Mouse (Mus musculus) adrenal gland, postnatal 4 days (tissue): ENCODE measurements around the gene Rsrp1. TPM values are rescaled to one million over a fixed set of nuclear protein-coding genes. Genes with fewer than 3 reads are reported as not detected.
A peak's percentile ranks its signal among the peaks of the same experiment; 100 is the strongest.

ENCODE experiments used
- DNase-seq, 2 experiments: peaks; one replicate each; pipeline ENCODE4 v3.0.0; 2021 to 2022; ENCODE audit warnings: low spot score in 2 of 2, mixed read lengths in 2 of 2
- total RNA-seq, 2 experiments: library from RNA; stranded (reverse); gene quantifications; 2 replicates each; pipeline ENCODE4 v1.2.3; 2021

Gene Rsrp1
- total RNA-seq, 2 experiments from 2014 or later, result 365 to 381 TPM

- no peak for DNase-seq
Measured at GRCm38 (mm10) chr4:134921703-134922102, 1.7 kb upstream of the Rsrp1 start.

- DNase-seq, result no peak
Measured at GRCm38 (mm10) chr4:134922111-134922924, 1.1 kb upstream of the Rsrp1 start.

- peak; percentile 43 to 62 for DNase-seq
Measured at GRCm38 (mm10) chr4:134922925-134923244, 507 bp upstream of the Rsrp1 start.

- DNase-seq, result peak; percentile 18 to 65
Measured at GRCm38 (mm10) chr4:134924019-134924741, 788 bp downstream of the Rsrp1 start.

- DNase-seq, result no peak
Measured at GRCm38 (mm10) chr4:134925206-134925605, 1.8 kb downstream of the Rsrp1 start.

- no peak for DNase-seq
Measured at GRCm38 (mm10) chr4:134927815-134928463, 4.5 kb downstream of the Rsrp1 start.

- DNase-seq, result no peak
Measured at GRCm38 (mm10) chr4:134928464-134928836, 5.1 kb downstream of the Rsrp1 start.

- DNase-seq, result no peak
Measured at GRCm38 (mm10) chr4:134929536-134929935, 6.1 kb downstream of the Rsrp1 start.

- no peak for DNase-seq
Measured at GRCm38 (mm10) chr4:134930190-134930589, 6.8 kb downstream of the Rsrp1 start.

- DNase-seq, result peak; percentile 77 to 87
Measured at GRCm38 (mm10) chr4:134930684-134931481, 7.5 kb downstream of the Rsrp1 start, which contains the start of gene Syf2. Syf2 (plus strand) TSS chr4:134930898.

- no peak for DNase-seq
Measured at GRCm38 (mm10) chr4:134937240-134938176, 14.1 kb downstream of the Rsrp1 start.

GRCm38 (mm10) chr4:134939900-134940299 is 16.5 kb downstream of the Rsrp1 start:
- no peak for DNase-seq

GRCm38 (mm10) chr4:134943758-134944538 is 20.6 kb downstream of the Rsrp1 start:
- no peak for DNase-seq

- peak in 1 of 2 experiments; percentile 46 for DNase-seq
Measured at GRCm38 (mm10) chr4:134946024-134946744, 22.8 kb downstream of the Rsrp1 start.

GRCm38 (mm10) chr4:134950518-134951091 is 27.2 kb downstream of the Rsrp1 start:
- no peak for DNase-seq

- DNase-seq, result no peak
Measured at GRCm38 (mm10) chr4:134954461-134954860, 31.1 kb downstream of the Rsrp1 start.

- DNase-seq, result no peak
Measured at GRCm38 (mm10) chr4:134955196-134955595, 31.8 kb downstream of the Rsrp1 start.

- DNase-seq, result no peak
Measured at GRCm38 (mm10) chr4:134955845-134956244, 32.5 kb downstream of the Rsrp1 start.
